Comparison of ENCODE assay signal across 28 mouse cellular contexts in the genomic region with DNA sequence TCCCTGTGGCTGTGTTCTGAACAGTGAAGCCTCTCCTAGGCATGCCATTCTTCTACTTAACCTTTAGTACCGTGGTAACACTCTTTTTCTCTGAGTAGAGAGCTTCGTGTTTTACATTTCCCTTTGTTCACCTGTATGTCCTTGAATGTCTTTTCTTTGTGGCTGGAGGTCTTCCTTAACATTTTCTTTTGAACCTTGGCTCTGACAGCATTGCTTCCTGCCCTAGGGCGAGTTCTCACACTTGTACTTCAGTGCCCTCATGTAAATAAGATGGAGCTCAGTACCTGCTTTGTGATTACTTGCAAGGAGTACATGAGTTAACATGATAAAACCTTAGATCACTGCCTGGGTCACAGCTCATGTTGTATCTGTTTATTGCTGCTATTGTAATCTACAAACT. TPM values are rescaled to one million over a fixed set of nuclear protein-coding genes. Genes with fewer than 3 reads are reported as not detected.
DNase-seq lines count a peak whose midpoint lies in the region; ATAC-seq lines count a peak whose summit lies in the region.
"Had no signal": no experiment of that assay in that cellular context is flagged by ENCODE, and none has a peak within 500 bp of the region (broad histone marks: within the 10 kb centered on the region; RNA-seq: fewer than 3 reads in every experiment).

No protein-coding gene starts in this region.

- no peak overlapping the region for H3K27ac ChIP-seq in midbrain, embryonic 11.5 days (ENCODE audit: low read depth, low read length)
- H3K27ac ChIP-seq in midbrain, embryonic 10.5 days (replicated peaks), result no peak overlapping the region
- H3K27ac ChIP-seq: embryonic facial prominence, embryonic 10.5 days; embryonic facial prominence, embryonic 12.5 days; forebrain, embryonic 13.5 days; forebrain, embryonic 15.5 days had no signal

- no peak overlapping the region for H3K9ac ChIP-seq in midbrain, embryonic 11.5 days (ENCODE audit: low read length)
- H3K9ac ChIP-seq: embryonic facial prominence, embryonic 12.5 days; forebrain, embryonic 13.5 days; forebrain, embryonic 15.5 days; forebrain, postnatal 0 days had no signal

- no peaks in the 10 kb centered on the region for H3K27me3 ChIP-seq in midbrain, embryonic 11.5 days (ENCODE audit: control insufficient read depth, insufficient read depth, low read length)
- no peaks in the 10 kb centered on the region for H3K27me3 ChIP-seq in midbrain, embryonic 10.5 days (ENCODE audit: low read depth, poor library complexity, severe bottlenecking)
- H3K27me3 ChIP-seq: CH12.LX; embryonic facial prominence, embryonic 12.5 days; forebrain, embryonic 13.5 days; forebrain, embryonic 15.5 days; Patski had no signal

- H3K4me2 ChIP-seq in midbrain, embryonic 11.5 days, result no peak overlapping the region
- H3K4me2 ChIP-seq: embryonic facial prominence, embryonic 12.5 days; forebrain, embryonic 13.5 days; forebrain, embryonic 15.5 days had no signal

- no peak for ATAC-seq in midbrain, embryonic 11.5 days (ENCODE audit: low FRiP score)
- ATAC-seq: CD4-positive, CD25-positive, alpha-beta regulatory T cell, adult 4 months; forebrain, embryonic 13.5 days; forebrain, embryonic 15.5 days; forebrain, postnatal 0 days; Patski had no signal

- 84% methylated on average over 3 of the region's 3 CpGs for WGBS in midbrain, embryonic 11.5 days
- 84% methylated on average over 3 of the region's 3 CpGs for WGBS in midbrain, embryonic 10.5 days

- peaks cover 18% of the 10 kb centered on the region for H3K36me3 ChIP-seq in midbrain, embryonic 11.5 days (ENCODE audit: control insufficient read depth, insufficient read depth, low read length)
- peaks cover 89% of the 10 kb centered on the region for H3K36me3 ChIP-seq in midbrain, embryonic 10.5 days

- peaks cover 11% of the 10 kb centered on the region for H3K4me1 ChIP-seq in midbrain, embryonic 11.5 days (ENCODE audit: control insufficient read depth, insufficient read depth, low read length)
- peaks cover 10% of the 10 kb centered on the region for H3K4me1 ChIP-seq in midbrain, embryonic 10.5 days

- no peaks in the 10 kb centered on the region for H3K9me3 ChIP-seq in midbrain, embryonic 11.5 days (ENCODE audit: control insufficient read depth, low read length)
- no peaks in the 10 kb centered on the region for H3K9me3 ChIP-seq in midbrain, embryonic 10.5 days (replicated peaks)
- H3K9me3 ChIP-seq: embryonic facial prominence, embryonic 10.5 days; embryonic facial prominence, embryonic 12.5 days; forebrain, embryonic 13.5 days; forebrain, embryonic 15.5 days; G1E had no signal

- peak; percentile 59 for DNase-seq in midbrain, embryonic 11.5 days (ENCODE audit: low spot score, missing footprints)
- DNase-seq in midbrain, embryonic 10.5 days (ENCODE audit: low spot score), result no peak
- peak; percentile 97 for DNase-seq in ES-CJ7 (ENCODE audit: low read depth, low spot score)
- peak; percentile 97 for DNase-seq in R1 (ENCODE audit: low read depth, low spot score)
- DNase-seq in ZHBTc4 (ENCODE audit: low read depth, low spot score), result peak; percentile 97
- no peak for DNase-seq in embryo, embryonic 11 days
- no peak for DNase-seq in urinary bladder, adult 18-20 months (ENCODE audit: low spot score in 2 of 2)
- DNase-seq in adrenal gland, adult 2 months, result no peak
- DNase-seq: adrenal gland, adult 8-10 months; adrenal gland, postnatal 14 days; adrenal gland, postnatal 36 days; B cell, adult 2 months; cerebellum, adult 11-12 months; cerebellum, adult 2 months; cerebellum, adult 9-10 months; cerebellum, postnatal 10 days; cerebellum, postnatal 25 days; forebrain, postnatal 0 days had no signal

- no peak overlapping the region for H3K4me3 ChIP-seq in midbrain, embryonic 11.5 days (ENCODE audit: low read depth, low read length)
- no peak overlapping the region for H3K4me3 ChIP-seq in midbrain, embryonic 10.5 days
- H3K4me3 ChIP-seq: embryonic facial prominence, embryonic 10.5 days; embryonic facial prominence, embryonic 12.5 days; forebrain, embryonic 13.5 days; forebrain, embryonic 15.5 days had no signal

RNA-seq across cellular contexts. Expression of a gene that starts 5.4 kb away (rescaled TPM):
- polyA plus RNA-seq in midbrain, embryonic 11.5 days (2014; fragmentation: Nextera tagmentation; extraction: Ambion mirVana), result 107 and 118 TPM in 2 replicates
- polyA plus RNA-seq in midbrain, embryonic 10.5 days (2016; fragmentation: Nextera tagmentation; extraction: Ambion mirVana), result 101 and 114 TPM in 2 replicates
- total RNA-seq in adrenal gland, adult 2 months (2021), result 10 to 100 TPM; 43.9 to 48.0 TPM
- polyA plus RNA-seq in adrenal gland, adult 2 months (2012; rRNA removed), result 9.4 and 17.2 TPM in 2 replicates

RNA-seq across cellular contexts. Expression of a gene that starts 32.7 kb away (rescaled TPM):
- polyA plus RNA-seq in midbrain, embryonic 11.5 days (2014; fragmentation: Nextera tagmentation; extraction: Ambion mirVana), result 160 and 167 TPM in 2 replicates
- polyA plus RNA-seq in midbrain, embryonic 10.5 days (2016; fragmentation: Nextera tagmentation; extraction: Ambion mirVana), result 129 and 145 TPM in 2 replicates
- 10 to 100 TPM; 54.7 to 61.5 TPM for total RNA-seq in adrenal gland, adult 2 months (2021)
- 37.4 and 38.2 TPM in 2 replicates for polyA plus RNA-seq in adrenal gland, adult 2 months (2012; rRNA removed)

RNA-seq across cellular contexts. Expression of a gene that starts 55.1 kb away (rescaled TPM):
- 0.19 and 0.36 TPM in 2 replicates for polyA plus RNA-seq in midbrain, embryonic 11.5 days (2014; fragmentation: Nextera tagmentation; extraction: Ambion mirVana)
- 0.14 TPM in 1 of 2 replicates, not detected in the other for polyA plus RNA-seq in midbrain, embryonic 10.5 days (2016; fragmentation: Nextera tagmentation; extraction: Ambion mirVana)
- total RNA-seq in adrenal gland, adult 2 months (2021), result not detected
- 0.11 TPM in 1 of 2 replicates, not detected in the other for polyA plus RNA-seq in adrenal gland, adult 2 months (2012; rRNA removed)
- total RNA-seq: adrenal gland, adult 8-10 months; adrenal gland, postnatal 14 days; adrenal gland, postnatal 36 days; CH12.LX; common myeloid progenitor, adult 5-6 weeks; forebrain, postnatal 0 days; G1E had no signal
- polyA plus RNA-seq: CD4-positive, CD25-positive, alpha-beta regulatory T cell, adult 4 months; cerebellum, adult 2 months; embryonic facial prominence, embryonic 12.5 days; forebrain, embryonic 11.5 days; forebrain, embryonic 15.5 days; G1E; Patski had no signal

Comparison
In these comparisons a context has a peak if more than half of its experiments do, and no peak if none do; other contexts are left out.
1. DNase-seq: peak in midbrain, embryonic 11.5 days (single experiment), ES-CJ7 (single experiment), R1 (single experiment) and ZHBTc4 (single experiment); none in midbrain, embryonic 10.5 days (single experiment), embryo, embryonic 11 days (single experiment), urinary bladder, adult 18-20 months (0 of 2) and adrenal gland, adult 2 months (single experiment).